Mouse (Mus musculus) intestine, embryonic 14.5 days (tissue): ENCODE results near the gene Crebl2. TPM values are rescaled to one million over a fixed set of nuclear protein-coding genes. Genes with fewer than 3 reads are reported as not detected.

Experiments used
- ATAC-seq: fragments of 200-750 bp; cut with Nextera tagmentation; replicated peaks from 2 replicates; pipeline ENCODE4 v1.8.0; 2017; ENCODE audit warnings: low read depth, moderate number of reproducible peaks, moderate TSS enrichment, moderate library complexity; ENCODE audit not compliant: low FRiP score, low TSS enrichment
- DNase-seq: peaks from one replicate; pipeline ENCODE4 v3.0.0-alpha.2; 2018; ENCODE audit warnings: low spot score
- H3K27ac ChIP-seq: fragments of 300-500 bp; sonication (generic); 2 replicates; pipeline ENCODE4 v1.5.1; 2014; ENCODE audit warnings: low read depth, mild to moderate bottlenecking, control low read depth
- H3K27me3 ChIP-seq: fragments of 300-500 bp; sonication (generic); replicated peaks from 2 replicates; pipeline ENCODE4 v1.6.1; 2014; ENCODE audit warnings: low read length, control low read depth; ENCODE audit not compliant: control insufficient read depth, insufficient read depth
- H3K36me3 ChIP-seq: fragments of 300-500 bp; sonication (generic); 2 replicates; pipeline ENCODE4 v1.6.1; 2014; ENCODE audit warnings: low read length, control low read depth; ENCODE audit not compliant: control insufficient read depth, insufficient read depth
- H3K4me1 ChIP-seq: fragments of 300-500 bp; sonication (generic); replicated peaks from 2 replicates; pipeline ENCODE4 v1.6.1; 2014; ENCODE audit warnings: low read length, control low read depth, mixed read lengths; ENCODE audit not compliant: control insufficient read depth, insufficient read depth
- H3K4me2 ChIP-seq: fragments of 300-500 bp; sonication (generic); 2 replicates; pipeline ENCODE4 v1.6.1; 2014; ENCODE audit warnings: low read length
- H3K4me3 ChIP-seq: fragments of 300-500 bp; sonication (generic); 2 replicates; pipeline ENCODE4 v1.5.1; 2014; ENCODE audit warnings: low read depth, low read length, control low read depth, mixed read lengths
- H3K9ac ChIP-seq: fragments of 300-500 bp; sonication (generic); 2 replicates; pipeline ENCODE4 v1.6.1; 2014; ENCODE audit warnings: mild to moderate bottlenecking, low read length
- H3K9me3 ChIP-seq: fragments of 300-500 bp; sonication (generic); 2 replicates; pipeline ENCODE4 v1.6.1; 2016; ENCODE audit warnings: low read length, control low read depth; ENCODE audit not compliant: control insufficient read depth
- WGBS: fragments of 180-500 bp; shearing (Covaris S2); extraction: QIAGEN DNeasy Blood & Tissue Kit; methylation state at CpG from one replicate; pipeline ENCODE4 v1.1.7; 2014; 5-methylcytosine and 5-hydroxymethylcytosine counted together
- polyA plus RNA-seq: library from polyadenylated mRNA; unstranded; fragments of >200 nt; fragmentation: Nextera tagmentation; extraction: Ambion mirVana; gene quantifications from 2 replicates; pipeline ENCODE4 v1.2.1, GENCODE M21; 2014

The Crebl2 gene
- polyA plus RNA-seq, 1 experiment from 2014 or later: 2.3 TPM

GRCm38 (mm10) chr6:134807794-134808193, 22.2 kb upstream of the Crebl2 start:
- no peak overlapping the region for H3K27ac ChIP-seq
- 92% methylated on average over 11 of the region's 11 CpGs for WGBS
- no peak for DNase-seq

GRCm38 (mm10) chr6:134813066-134813465, 16.9 kb upstream of the Crebl2 start:
- Histone ChIP-seq H3K4me3 (no peak overlapping the region), H3K9ac (no peak overlapping the region), H3K4me1 (no peaks in the 10 kb centered on the region), H3K4me2 (no peak overlapping the region), H3K27me3 (no peaks in the 10 kb centered on the region), H3K36me3 (no peaks in the 10 kb centered on the region), H3K27ac (no peak overlapping the region), H3K9me3 (no peaks in the 10 kb centered on the region)
- 88% methylated on average over 1 of the region's 1 CpGs for WGBS
- ATAC-seq (no peak), DNase-seq (no peak)

More at GRCm38 (mm10) chr6:134807794-134808193, 22.2 kb upstream of the Crebl2 start:
- H3K4me2 ChIP-seq: no peak overlapping the region
- no peaks in the 10 kb centered on the region for H3K9me3 ChIP-seq
- no peaks in the 10 kb centered on the region for H3K36me3 ChIP-seq
- no peak for ATAC-seq
- H3K4me3 ChIP-seq: no peak overlapping the region
- no peaks in the 10 kb centered on the region for H3K27me3 ChIP-seq
- H3K9ac ChIP-seq: no peak overlapping the region
- no peaks in the 10 kb centered on the region for H3K4me1 ChIP-seq

GRCm38 (mm10) chr6:134817051-134817928, 12.7 kb upstream of the Crebl2 start:
- no peaks in the 10 kb centered on the region for H3K9me3 ChIP-seq
- H3K4me2 ChIP-seq: no peak overlapping the region
- DNase-seq (no peak), ATAC-seq (no peak)
- H3K36me3 ChIP-seq: no peaks in the 10 kb centered on the region
- H3K4me3 ChIP-seq: no peak overlapping the region
- no peak overlapping the region for H3K27ac ChIP-seq
- WGBS: 54% methylated on average over 12 of the region's 12 CpGs
- H3K27me3 ChIP-seq: no peaks in the 10 kb centered on the region
- no peak overlapping the region for H3K9ac ChIP-seq
- H3K4me1 ChIP-seq: no peaks in the 10 kb centered on the region

GRCm38 (mm10) chr6:134819741-134820140, 10.2 kb upstream of the Crebl2 start:
- no peaks in the 10 kb centered on the region for H3K27me3 ChIP-seq
- H3K9ac ChIP-seq: no peak overlapping the region
- no peak overlapping the region for H3K27ac ChIP-seq
- H3K4me1 ChIP-seq: no peaks in the 10 kb centered on the region
- no peak overlapping the region for H3K4me2 ChIP-seq
- 43% methylated on average over 5 of the region's 5 CpGs for WGBS
- no peaks in the 10 kb centered on the region for H3K36me3 ChIP-seq
- no peak overlapping the region for H3K4me3 ChIP-seq
- no peak for ATAC-seq
- no peaks in the 10 kb centered on the region for H3K9me3 ChIP-seq
- DNase-seq: no peak

GRCm38 (mm10) chr6:134820411-134820810, 9.5 kb upstream of the Crebl2 start:
- 43% methylated on average over 6 of the region's 6 CpGs for WGBS
- DNase-seq: no peak
- no peaks in the 10 kb centered on the region for H3K4me1 ChIP-seq
- no peaks in the 10 kb centered on the region for H3K9me3 ChIP-seq
- no peak overlapping the region for H3K4me2 ChIP-seq
- no peaks in the 10 kb centered on the region for H3K27me3 ChIP-seq
- no peak for ATAC-seq
- no peak overlapping the region for H3K27ac ChIP-seq
- H3K4me3 ChIP-seq: no peak overlapping the region
- H3K36me3 ChIP-seq: no peaks in the 10 kb centered on the region
- H3K9ac ChIP-seq: no peak overlapping the region

- WGBS: 66% methylated on average over 10 of the region's 10 CpGs
- Histone ChIP-seq H3K27ac (no peak overlapping the region), H3K9me3 (no peaks in the 10 kb centered on the region), H3K4me3 (no peak overlapping the region), H3K36me3 (no peaks in the 10 kb centered on the region), H3K27me3 (no peaks in the 10 kb centered on the region), H3K4me1 (no peaks in the 10 kb centered on the region), H3K9ac (no peak overlapping the region), H3K4me2 (no peak overlapping the region)
- ATAC-seq: no peak
- no peak for DNase-seq
Measured at GRCm38 (mm10) chr6:134822844-134823243, 7.1 kb upstream of the Crebl2 start.

- H3K4me1 ChIP-seq: peaks cover 8% of the 10 kb centered on the region; the same call in 1 of the 2 replicates
- no peaks in the 10 kb centered on the region for H3K9me3 ChIP-seq
- no peak for ATAC-seq
- WGBS: 3% methylated on average over 10 of the region's 10 CpGs
- no peak for DNase-seq
- peak overlapping the region; percentile 65 for H3K9ac ChIP-seq
- H3K36me3 ChIP-seq: no peaks in the 10 kb centered on the region
- H3K27me3 ChIP-seq: no peaks in the 10 kb centered on the region
- H3K4me3 ChIP-seq: peak overlapping the region; percentile 80
- H3K4me2 ChIP-seq: peak overlapping the region; percentile 78
- H3K27ac ChIP-seq: peak overlapping the region; percentile 85
Measured at GRCm38 (mm10) chr6:134830776-134831175, 822 bp downstream of the Crebl2 start.

- H3K9ac ChIP-seq: no peak overlapping the region
- no peak overlapping the region for H3K4me2 ChIP-seq
- no peaks in the 10 kb centered on the region for H3K36me3 ChIP-seq
- ATAC-seq (no peak), DNase-seq (no peak)
- no peak overlapping the region for H3K4me3 ChIP-seq
- no peaks in the 10 kb centered on the region for H3K4me1 ChIP-seq
- no peaks in the 10 kb centered on the region for H3K27me3 ChIP-seq
- H3K9me3 ChIP-seq: no peaks in the 10 kb centered on the region
- 78% methylated on average over 9 of the region's 9 CpGs for WGBS
- no peak overlapping the region for H3K27ac ChIP-seq
Measured at GRCm38 (mm10) chr6:134834585-134835251, 4.8 kb downstream of the Crebl2 start.
